Mouse (Mus musculus) cerebellum, adult 2 months (tissue): ENCODE measurements around the gene Mrpl35. TPM values are rescaled to one million over a fixed set of nuclear protein-coding genes. Genes with fewer than 3 reads are reported as not detected.
A peak's percentile ranks its signal among the peaks of the same experiment; 100 is the strongest.

Experiments
- DNase-seq, 2 experiments: peaks; one replicate each; pipeline ENCODE4 v3.0.0; 2021
- H3K27ac ChIP-seq: fragments of 200-500 bp; 2 replicates; pipeline ENCODE4 v1.5.1; 2012; ENCODE audit warnings: low read length, control low read depth, inconsistent platforms; ENCODE audit not compliant: insufficient read depth
- H3K27me3 ChIP-seq: fragments of 200-500 bp; 2 replicates; pipeline ENCODE4 v1.6.1; 2012; ENCODE audit warnings: inconsistent platforms, mild to moderate bottlenecking, low read length, moderate library complexity; ENCODE audit not compliant: control insufficient read depth, insufficient read depth
- H3K4me1 ChIP-seq: fragments of 200-500 bp; 2 replicates; pipeline ENCODE4 v1.6.1; 2011; ENCODE audit warnings: low read length; ENCODE audit not compliant: control insufficient read depth, insufficient read depth
- H3K4me3 ChIP-seq: fragments of 200-500 bp; replicated peaks from 2 replicates; pipeline ENCODE3; 2011; ENCODE audit warnings: mild to moderate bottlenecking, low read depth, low read length, control low read depth; ENCODE audit not compliant: insufficient read depth
- CTCF ChIP-seq: fragments of 200-500 bp; IDR thresholded peaks from 2 replicates; pipeline ENCODE4 v1.5.1; 2011; ENCODE audit warnings: low read depth, mild to moderate bottlenecking, control low read depth, low read length, moderate library complexity, borderline replicate concordance; ENCODE audit not compliant: insufficient read depth
- POLR2A ChIP-seq: fragments of 200-500 bp; IDR thresholded peaks from 2 replicates; pipeline ENCODE4 v1.6.1; 2011; ENCODE audit warnings: low read length, control low read depth, borderline replicate concordance; ENCODE audit not compliant: insufficient read depth
- WGBS: fragments of 180-500 bp; shearing (Covaris S2); methylation state at CpG from one replicate; pipeline ENCODE4 v1.1.7; 2018; 5-methylcytosine and 5-hydroxymethylcytosine counted together
- polyA plus RNA-seq: library from polyadenylated mRNA; depleted of rRNA; stranded (reverse); fragments of >200 nt; gene quantifications from 2 replicates; pipeline ENCODE4 v1.2.3, GENCODE M21; 2012; rRNA removed

The Mrpl35 gene
- polyA plus RNA-seq, 1 experiment, result 22.1 TPM

DNA sequence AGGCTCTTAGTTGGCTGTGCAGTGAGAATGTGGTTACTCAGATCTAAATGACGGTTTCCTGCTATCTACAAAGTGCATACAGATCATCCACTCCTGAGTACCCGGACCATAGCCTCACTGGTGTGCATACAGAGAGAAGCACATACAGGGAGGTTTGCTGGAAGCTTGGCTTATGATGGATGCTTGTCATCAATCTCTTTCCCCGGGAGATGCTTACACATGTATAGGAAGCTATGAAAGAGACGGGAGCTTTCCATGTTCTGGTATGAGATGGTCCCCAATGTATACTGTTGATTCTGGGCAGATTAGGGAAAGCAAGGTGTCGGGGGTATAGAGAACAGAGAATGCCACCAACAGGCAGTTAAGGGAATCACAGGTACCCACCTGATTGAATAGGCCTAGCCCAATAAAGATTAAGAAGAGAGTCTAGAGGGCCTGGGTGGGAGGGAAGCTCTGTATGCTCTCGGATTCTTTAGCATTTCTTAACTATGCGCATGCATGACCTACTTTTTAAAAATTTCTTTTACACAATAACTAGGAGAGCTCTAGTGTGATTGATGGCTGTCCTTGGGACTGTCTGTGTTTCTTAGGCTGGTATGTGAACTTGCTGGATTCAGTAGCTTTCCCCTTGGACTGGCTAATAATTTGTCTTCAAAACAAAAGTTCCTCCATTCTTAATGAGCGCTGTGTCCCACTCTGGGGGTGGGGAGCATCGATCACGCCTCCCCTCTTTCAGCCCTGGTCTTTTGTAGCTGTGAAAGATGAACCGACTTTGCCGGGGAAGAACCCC is 56.7 kb downstream of the Mrpl35 start:
- TF ChIP-seq POLR2A (no peak), CTCF (peak; percentile 43; the same call in 1 of the 2 replicates)
- peak in 1 of 2 experiments; percentile 21 for DNase-seq
- Histone ChIP-seq H3K27me3 (no peaks in the 10 kb centered on the region), H3K27ac (no peak overlapping the region), H3K4me1 (no peaks in the 10 kb centered on the region), H3K4me3 (no peak overlapping the region)
- 78% methylated on average over 12 of the region's 12 CpGs for WGBS

DNA sequence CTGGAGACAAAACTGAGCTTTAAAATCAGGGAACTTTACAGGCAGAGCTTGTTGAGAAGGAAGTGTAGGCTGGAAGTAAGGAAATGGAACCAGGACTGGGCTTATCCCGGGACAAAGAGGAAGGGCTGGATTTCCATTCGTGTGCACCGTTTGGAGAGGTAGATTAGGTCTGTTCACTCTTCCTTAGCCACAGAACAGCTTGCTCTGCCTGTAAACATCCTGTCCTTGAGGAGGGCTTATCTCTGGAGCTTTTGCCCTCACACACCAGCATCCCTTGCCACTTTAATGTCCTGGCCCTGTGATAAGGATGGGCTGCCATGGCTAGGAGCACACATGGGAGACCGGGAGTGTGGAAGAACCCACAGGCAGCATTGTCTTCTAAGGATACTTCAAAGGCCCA is 59.0 kb downstream of the Mrpl35 start:
- no peak overlapping the region for H3K27ac ChIP-seq
- TF ChIP-seq POLR2A (no peak), CTCF (no peak)
- H3K4me1 ChIP-seq, result no peaks in the 10 kb centered on the region
- DNase-seq, result no peak
- H3K27me3 ChIP-seq, result no peaks in the 10 kb centered on the region
- no peak overlapping the region for H3K4me3 ChIP-seq
- 81% methylated on average over 4 of the region's 4 CpGs for WGBS

Other genes starting within 250 kb of the Mrpl35 start
- gene Kdm3a, start 194.0 kb downstream of the Mrpl35 start, polyA plus RNA-seq, result 26.9 and 28.1 TPM in 2 replicates
- 74.0 and 82.1 TPM in 2 replicates for gene Reep1, start 119.4 kb downstream of the Mrpl35 start, polyA plus RNA-seq
- gene Immt, start 4.4 kb upstream of the Mrpl35 start, polyA plus RNA-seq, result 110 and 115 TPM in 2 replicates
- gene Ptcd3, start 81.8 kb upstream of the Mrpl35 start, polyA plus RNA-seq, result 64.1 and 65.6 TPM in 2 replicates
- 18.9 and 19.6 TPM in 2 replicates for gene Polr1a, start 82.1 kb upstream of the Mrpl35 start, polyA plus RNA-seq